Mouse (Mus musculus) right cerebral cortex, postnatal 14 days (tissue): Measurements from ENCODE around the gene Csnk1g2.
"Not testable (repeated sequence)": the region's sequence is repeated elsewhere in the genome, so short reads cannot be mapped to it uniquely, and the experiment has no call there.

Source experiments
- DNase-seq: peaks from one replicate; pipeline ENCODE4 v3.0.0; 2022

The Csnk1g2 gene

DNA sequence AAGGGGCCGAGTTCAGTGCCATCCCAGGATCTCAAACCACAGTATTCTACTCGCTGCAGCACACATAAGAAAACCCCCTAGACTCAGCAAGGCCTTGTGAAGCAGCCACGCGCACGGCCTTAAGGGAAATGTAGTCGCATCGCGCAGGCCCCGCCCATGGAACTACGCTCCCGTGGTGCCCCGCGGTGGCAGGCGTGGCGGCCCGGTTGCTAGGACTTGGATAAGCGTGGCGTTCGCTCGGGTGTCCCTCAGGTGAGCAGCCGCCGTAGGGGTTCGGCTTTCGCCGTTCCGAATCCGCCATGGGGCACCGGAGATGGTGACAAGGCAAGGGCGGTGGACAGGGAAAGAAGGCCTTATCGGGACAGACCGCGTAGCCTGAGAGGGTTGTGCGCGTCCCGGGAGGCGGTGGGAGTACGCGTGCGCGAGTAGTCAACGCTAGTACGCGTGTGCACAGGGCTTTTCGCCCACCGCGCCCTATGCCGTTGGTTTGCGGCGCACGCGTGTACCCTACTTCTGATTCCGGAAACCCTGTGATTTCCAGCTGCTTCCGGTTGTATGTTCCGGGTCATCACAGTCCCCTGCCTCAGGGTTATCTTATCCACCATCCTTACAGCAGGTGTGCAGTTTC, 19.8 kb upstream of the Csnk1g2 start, which contains the start of the genes Scamp4 and Adat3:
Gene Scamp4 (plus strand): TSS at position 175 of the 628 bp plus-strand sequence.
Gene Adat3 (plus strand): TSS at position 183 of the 628 bp plus-strand sequence.
- peak; percentile 94 for DNase-seq

DNA sequence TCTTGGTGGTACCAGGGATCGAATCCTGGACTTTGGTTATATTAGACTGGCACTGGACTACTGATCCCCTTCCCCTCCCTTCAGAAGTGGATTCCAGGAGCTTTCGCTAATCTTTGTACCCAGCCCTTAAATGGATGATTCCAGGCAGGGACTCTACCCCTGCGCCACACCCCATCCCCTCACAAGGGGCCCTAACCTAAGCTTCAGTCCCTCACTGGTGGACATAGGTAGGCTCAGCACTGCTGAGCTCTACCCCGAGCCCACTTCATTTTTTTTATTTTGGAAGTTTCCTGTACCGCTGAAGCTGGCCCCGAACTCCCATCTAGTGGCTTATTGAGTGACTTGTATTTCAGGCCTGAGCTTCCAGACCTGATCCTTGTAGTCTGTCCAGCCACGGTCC, 19.3 kb upstream of the Csnk1g2 start:
- no peak for DNase-seq

DNA sequence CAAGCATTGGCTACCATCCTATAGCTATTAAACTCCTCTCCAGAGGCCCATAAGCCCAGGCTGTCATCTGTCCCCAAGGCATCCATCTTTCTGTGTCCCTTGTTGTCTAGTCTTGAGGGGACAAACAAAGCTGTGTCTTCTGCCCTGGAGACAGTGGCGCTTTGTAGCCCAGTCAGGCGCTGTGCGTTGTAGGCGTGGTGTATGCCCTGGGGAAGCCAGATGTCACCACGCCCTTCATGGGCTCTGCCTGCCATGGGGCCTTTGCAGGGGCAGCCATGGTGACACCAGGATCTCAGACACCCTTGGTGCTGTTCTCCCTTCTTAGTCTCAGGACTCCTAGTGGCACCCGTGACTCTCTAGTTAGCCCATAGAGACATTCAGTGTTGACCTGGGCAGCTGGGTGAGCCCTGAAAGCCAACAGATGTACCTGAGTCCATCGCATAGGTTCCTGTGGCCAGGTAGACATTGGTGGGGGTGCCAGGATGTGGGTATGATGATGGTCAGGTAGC, 18.6 kb upstream of the Csnk1g2 start:
- DNase-seq = no peak

DNA sequence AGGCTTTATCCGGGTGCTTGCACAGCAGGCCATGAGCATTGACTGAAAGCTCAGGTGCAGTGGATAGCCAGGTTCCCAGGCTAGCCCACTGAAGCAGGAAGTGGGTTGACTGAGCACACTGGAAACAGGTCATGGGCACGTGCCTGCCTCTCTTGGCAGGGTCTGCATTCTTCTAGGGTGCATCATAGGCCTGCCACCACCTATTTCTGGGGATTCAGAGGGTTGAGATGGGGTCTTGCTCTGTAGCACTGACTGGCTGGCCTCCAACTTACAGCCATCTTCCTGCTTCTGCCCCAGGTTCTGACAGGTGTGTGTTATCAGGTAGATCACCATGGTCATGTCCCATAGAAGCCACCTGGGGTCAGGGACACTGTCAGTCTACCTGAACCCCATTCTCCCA, 17.6 kb upstream of the Csnk1g2 start:
- no peak for DNase-seq

DNA sequence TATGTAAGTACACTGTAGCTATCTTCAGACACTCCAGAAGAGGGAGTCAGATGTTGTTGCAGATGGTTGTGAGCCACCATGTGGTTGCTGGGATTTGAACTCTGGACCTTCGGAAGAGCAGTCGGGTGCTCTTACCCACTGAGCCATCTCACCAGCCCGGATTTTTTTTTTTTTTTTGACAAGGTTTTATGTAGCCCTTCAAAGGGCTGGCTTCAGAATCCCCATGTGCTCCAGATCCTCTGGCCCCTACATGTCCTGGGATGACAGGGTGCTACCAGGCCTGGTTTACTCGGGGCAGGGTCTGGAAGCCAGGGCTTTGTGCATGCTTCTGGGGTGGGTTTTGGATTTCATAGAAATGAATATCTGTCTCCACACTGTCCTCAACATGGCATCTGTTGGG, 16.9 kb upstream of the Csnk1g2 start, which contains the start of gene Gm49322:
Gene Gm49322 (plus strand): TSS at position 301 of the 400 bp plus-strand sequence.
- not testable (repeated sequence) for DNase-seq

DNA sequence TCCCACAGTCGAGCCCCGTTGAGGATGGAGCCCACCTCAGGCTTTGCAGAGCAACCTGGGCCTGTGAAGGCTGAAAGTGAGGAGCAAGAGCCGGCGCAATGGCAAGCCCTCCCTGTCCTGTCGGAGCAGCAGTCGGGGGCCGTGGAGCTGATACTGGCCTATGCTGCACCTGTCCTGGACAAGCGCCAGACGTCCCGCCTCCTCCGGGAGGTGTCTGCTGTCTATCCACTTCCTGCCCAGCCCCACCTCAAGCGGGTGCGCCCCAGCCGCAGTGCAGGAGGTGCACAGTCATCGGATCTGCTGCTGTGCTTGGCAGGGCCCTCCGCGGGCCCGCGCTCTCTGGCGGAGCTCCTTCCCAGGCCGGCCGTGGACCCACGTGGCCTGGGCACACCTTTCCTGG, 16.3 kb upstream of the Csnk1g2 start:
- no peak for DNase-seq

DNA sequence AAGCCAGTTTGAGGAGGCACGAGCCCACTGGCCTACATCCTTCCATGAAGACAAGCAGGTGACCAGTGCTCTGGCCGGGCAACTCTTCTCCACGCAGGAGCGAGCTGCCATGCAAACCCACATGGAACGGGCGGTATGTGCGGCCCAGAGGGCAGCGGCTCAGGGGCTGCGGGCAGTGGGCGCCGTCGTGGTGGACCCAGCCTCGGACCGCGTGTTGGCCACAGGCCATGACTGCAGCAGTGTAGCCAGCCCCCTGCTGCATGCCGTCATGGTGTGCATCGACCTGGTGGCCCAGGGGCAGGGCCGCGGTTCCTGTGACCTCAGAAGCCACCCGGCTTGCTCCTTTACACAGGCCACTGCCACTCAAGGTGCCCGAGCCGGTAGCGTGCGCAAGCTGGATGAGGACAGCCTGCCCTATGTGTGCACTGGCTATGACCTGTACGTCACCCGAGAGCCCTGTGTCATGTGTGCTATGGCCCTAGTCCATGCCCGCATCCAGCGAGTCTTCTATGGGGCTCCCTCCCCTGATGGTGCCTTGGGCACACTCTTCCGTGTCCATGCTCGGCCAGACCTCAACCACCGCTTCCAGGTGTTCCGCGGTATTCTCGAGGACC, 15.8 kb upstream of the Csnk1g2 start:
- DNase-seq = no peak

DNA sequence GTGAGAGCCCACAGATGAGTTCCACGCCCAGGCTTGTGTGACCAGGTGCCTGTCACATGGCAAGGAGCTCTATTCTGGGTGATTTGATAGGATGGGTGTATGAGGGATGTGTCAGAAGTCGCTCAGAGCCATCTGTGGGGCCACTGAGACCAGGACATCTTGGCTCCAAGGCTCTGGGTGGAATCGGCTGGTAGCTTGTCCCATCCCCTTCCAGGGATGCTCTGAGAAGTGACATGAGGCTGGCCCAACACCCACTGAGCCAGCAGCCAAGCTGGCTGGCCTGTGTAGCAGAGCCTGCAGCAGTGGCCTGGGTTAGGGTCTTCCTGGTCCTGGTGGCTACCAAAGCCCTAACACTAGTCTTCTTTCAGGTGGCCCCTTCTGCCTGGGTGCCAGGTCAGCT, 14.2 kb upstream of the Csnk1g2 start:
- DNase-seq = no peak

DNA sequence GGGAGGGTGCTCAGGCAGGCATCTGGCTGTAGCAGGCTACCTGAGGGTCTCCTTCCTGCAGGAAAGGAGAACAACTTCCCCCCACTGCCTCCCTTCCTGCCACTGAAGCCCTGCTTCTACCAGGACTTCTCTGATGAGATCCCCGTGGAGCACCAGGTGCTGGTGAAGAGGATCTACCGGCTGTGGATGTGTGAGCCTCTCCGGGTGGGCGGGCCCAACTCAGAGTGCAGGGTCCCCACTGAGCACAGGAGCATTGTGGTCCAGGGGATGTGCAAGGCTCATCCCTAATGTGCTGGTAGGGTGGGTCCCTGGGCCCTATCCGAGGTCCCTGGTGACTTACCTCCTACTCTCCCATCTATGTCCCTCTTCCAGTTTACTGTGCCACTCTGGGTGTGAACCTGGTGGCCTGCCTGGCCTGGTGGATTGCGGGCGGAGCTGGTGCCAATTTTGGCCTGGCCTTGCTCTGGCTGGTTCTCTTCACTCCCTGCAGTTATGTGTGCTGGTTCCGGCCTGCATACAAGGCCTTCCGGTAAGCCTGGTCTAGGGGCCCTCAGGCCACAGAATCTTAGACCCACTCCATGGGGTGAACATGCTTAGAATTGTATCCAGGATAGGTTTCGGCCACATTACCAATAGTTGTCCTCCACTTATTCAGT, 13.2 kb upstream of the Csnk1g2 start:
- no peak for DNase-seq

DNA sequence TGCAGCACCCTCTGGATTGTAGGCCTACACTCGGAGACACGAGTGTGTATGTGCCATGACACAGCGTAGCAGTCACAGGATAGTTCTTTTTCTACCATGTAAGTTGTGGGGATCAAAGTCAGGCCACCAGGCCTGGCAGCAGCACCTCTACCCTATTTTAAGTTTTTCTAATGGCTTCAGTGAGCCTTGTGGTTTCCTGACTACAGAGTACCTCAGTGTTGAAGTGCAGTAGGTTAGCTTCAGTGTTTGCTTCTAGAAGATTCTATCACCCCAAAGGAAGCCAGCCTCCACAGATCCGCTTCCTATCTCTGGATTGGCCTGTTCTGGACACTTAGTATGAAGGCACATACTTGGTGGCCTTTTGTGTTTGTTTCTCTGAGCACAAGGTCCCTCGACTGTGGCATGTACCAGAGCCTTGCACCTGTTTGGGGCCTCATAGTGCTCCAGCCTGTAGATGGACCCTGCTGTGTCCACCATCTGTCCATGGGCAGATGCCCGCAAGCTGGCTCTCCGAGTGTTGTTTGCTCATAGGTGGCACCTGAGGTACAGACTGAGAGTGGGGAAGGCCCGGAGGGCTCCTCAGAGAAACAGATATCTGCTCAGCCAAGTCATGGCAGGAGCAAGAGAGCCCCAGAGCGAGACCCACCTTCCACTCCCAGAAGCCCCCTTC, 12.4 kb upstream of the Csnk1g2 start:
- DNase-seq = no peak

DNA sequence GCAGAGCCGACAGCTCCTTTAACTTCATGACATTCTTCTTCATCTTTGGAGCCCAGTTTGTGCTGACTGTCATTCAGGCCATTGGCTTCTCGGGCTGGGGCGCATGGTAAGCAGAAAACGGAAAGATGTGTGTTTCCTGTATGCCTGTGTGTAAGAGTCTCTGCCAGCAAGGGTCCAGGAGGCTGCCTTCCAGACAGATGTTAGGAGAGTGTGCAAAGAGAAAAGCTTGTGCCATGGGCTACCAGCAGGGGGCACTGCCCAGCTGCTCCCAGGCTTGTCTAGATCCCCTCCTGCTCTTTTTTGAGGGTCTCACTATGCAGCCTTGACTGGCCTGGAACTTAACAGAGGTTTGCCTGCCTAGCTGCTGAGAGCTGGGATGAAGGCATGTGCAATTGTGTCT, 11.6 kb upstream of the Csnk1g2 start:
- peak; percentile 47 for DNase-seq

DNA sequence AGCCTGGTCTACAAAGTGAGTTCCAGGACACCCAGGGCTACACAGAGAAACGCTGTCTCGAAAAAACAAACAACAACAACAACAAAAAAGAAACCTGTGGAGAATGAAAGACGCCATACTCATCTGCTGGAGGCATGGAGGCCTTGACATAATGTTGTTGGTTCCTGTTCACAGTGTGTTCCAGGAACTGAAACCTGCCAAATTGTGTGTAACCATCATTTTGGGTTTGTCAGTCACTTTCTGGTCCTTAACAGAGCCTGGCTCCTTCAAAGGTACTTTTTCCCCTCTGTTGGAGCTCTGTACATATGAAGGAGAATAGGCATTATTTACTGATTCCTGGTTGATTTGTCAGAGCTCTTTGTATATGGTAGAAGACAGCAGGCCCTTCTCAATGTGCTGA, 10.7 kb upstream of the Csnk1g2 start:
- DNase-seq = no peak

DNA sequence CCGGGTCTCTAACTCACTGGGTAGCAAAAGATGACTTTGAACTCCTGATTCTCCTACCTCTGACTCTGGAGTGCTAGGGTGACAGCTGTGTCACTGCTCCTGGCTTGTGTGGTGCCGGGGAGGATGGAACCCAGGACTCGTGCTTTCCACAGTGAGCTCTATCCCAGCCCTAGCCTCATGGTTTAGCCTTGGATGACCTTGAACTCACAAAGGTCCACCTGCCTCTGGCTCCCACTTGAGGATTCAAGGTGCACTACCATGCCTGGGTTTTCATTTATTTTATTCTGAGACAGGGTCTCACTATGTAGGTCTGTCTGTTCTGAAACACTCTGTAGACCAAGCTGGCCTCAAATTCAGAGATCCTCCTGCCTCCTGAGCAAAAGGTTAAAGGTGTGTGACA, 8.8 kb upstream of the Csnk1g2 start:
- no peak for DNase-seq

DNA sequence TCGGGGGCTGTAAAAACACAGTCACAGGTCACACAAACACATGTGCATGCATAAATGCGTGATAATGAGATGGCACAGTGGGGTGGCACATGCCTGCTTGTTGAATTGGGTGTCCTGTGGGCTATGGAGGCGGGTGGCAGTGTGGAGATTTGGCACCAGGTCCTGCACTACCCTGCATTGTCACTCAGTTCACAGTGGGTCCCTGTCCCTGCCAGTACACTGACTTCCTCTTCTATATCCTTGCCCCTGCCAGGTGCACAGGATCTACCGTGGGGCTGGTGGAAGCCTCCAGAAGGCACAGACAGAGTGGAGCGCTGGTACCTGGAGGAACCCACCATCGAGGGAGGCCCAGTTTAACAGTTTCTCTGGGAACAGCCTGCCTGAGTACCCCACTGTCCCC, 8.3 kb upstream of the Csnk1g2 start:
- DNase-seq = no peak

DNA sequence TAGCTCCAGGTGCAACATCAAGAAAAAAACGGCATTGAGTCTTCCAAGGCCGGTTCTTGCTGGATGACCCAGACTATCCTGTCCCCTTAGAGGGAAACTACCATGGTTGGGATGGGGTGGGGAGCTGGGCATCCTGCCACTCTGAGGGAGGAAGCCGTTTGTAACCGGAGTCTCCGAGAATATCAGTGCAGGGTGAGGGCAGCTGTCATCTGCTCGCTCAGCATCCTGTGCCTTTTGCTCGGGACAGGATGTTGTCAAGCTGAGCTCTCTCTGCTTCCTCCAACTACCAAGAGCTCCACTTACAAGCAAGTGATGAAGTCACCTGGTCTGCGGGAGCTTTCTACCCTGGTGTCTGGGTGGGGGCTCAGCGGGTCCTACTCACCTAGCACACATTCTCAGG, 4.5 kb upstream of the Csnk1g2 start:
- DNase-seq = no peak

DNA sequence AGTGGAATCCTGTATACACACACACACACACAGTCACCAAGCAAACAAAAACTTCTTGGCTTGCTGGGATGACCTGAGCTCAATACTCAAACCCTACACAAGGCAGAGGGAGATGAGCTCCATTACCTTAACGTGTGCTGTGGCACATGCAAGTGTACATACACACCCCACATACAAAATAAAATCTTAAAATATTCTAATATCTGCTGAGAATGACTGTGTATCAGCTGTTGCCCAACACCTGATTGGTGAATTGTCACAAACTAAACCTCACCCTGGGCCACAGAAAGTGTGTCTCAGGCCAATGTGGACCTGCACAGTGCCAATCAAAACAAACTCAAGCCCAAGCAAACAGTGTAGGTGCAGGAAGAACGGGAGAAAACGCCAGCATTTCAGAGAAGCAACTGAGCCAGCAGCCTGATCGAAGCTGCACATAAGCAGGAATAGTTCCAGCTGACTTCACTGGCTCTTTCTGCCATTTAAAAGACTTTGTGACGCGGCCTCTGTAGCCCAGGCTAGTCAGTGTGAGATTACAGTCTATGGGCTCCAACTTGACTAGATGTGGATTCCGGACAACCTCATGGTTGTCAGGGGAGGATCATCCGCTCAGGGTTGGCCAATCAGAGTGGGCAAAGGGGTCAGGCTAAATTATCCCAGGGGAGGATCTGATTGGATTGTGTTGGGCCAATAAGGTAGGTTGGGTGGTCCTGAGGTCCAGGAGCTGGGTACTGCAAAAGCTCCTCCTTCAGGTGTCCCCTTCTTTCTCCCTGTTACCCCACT, 3.0 kb upstream of the Csnk1g2 start:
- no peak for DNase-seq

DNA sequence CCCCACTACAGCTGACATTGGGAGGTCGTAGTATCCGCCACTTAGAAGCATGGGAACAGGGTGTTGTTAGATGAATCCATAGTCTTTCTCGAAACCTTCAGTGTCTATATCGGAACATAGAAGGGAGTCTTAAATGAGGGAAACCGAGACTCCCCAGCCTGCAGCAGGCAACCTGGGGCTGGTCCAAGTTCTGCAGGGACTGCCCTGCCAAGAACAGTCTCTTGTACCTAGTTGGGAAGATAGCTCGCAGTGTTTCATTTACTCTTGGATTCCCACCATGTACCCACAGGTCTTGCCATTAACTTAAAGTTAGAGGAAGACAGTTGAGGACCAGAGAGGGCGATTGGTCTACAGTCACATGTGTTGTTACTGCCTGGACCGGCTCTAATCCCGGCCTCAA, 2.3 kb upstream of the Csnk1g2 start:
- no peak for DNase-seq

DNA sequence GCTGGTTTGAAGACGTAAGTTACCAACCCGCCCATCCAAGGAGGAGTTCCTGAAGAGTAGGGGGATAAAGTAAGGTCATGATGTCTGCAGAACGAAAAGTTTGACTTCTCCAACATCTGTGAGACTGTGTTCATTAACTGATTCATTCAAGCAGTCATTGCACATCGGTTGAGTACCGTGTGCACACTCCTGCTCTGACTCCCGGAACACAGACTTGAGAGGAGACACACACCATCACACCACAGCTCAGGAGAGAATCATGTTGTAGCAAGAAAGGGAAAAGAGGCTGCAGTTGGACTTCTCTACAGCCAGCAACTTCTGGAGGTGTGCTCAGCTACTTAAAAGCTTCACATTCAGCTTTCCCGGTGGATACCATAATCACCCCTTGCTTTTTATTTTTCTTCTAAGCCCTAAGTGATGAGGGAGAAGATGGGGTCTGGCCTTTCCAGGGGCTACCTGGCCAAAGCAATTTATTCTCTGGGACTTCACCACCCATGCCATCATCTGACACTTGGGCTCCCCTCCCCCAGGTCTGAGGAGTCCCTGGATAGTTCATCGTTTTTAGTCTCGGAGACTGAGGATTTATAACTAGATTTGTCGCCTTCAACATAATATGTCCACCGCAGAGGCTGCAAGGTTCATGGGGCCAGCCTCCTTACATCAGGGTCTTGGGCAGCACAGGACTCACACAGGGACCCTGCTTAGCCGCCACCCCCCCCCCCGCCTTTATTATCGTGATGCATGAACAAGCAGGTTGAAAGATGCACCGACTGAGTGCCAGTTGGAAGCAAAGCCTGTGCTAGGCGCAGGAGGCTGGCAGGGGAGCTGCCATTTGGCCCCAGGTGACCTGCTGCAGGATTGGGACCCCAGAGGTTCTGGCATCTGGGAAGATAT, 1.6 kb upstream of the Csnk1g2 start:
- no peak for DNase-seq

DNA sequence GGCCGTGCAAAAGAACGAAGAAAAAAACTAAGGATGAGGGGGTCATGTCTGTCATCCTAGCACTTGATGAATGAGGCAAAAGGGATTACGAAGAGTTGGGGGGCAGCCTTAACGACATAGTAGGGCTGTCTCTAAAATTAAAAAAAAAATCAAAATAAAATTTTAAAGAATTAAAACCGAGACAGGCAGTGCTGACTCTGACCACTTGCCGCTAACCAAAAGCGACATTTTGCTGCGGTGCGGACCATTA, 1.0 kb upstream of the Csnk1g2 start:
- no peak for DNase-seq

DNA sequence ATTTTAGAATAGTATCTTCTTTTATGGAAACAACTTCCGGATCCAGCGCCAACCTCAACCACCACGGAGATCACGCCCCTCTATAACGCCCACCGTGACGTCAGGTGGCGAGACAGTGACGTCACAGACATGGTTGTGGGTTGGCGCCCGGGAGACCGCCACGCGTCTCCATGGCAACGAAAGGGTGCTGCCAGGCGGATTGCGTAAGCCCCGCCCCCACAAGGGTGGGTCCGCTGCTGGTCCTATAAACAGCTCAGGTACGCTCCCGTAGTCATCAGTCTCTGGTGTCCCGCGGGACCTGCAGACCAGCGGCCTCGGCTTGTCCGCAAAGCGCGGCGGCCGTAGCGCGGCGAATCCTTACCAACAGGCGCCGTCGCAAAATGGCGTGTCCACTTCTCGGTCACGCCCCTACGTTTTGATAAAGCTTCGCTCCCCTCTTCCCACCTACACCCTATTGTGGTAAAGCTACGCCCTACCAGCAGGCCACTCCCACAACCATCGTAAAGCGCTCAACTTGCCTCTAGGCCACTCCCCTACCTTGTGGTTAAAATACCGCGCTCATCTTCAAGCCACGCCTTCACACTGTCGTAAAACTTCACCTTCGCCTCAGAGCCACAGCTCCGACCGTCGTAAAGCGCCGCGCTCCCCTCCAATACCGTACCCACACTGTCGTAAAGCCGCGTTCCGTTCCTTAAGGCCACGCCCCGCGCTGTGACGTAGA, 538 bp upstream of the Csnk1g2 start:
- DNase-seq = peak; percentile 100

DNA sequence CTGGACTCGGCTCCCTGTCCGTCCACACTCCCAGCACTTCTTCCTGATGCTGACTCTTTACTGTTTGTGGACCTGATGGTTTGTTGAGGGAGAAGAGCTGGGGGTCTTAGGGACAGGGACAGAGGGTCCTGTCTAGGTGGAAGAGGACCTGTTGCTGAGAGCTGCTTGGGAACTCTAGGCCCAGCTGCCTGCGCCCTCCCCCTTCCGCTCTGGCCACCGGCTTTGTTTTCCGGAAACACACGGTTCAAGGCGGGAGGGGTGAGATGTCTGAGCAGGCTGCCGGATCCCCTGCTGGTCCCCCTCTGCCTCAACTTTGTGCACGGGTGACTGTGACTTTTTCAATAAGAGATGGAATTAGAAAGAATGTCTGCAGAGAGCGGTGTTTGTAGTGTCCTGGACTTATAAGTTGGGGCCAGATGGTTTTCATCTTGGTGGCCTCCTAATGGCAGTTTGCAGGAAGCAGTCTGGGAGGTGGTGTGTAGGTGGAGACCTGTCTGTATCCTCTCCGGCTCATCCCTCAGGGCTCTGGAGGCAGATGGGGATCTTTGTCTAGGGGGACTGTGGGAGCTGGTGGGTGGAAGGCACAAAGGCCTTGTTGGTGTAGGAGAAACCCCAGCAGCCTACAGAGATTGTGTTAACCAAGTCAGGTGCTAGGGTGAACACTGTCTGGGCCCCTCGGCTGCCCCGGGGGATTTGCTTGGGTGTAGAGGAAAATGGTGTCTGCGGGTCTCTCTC, 986 bp downstream of the Csnk1g2 start:
- DNase-seq = no peak
